Mouse (Mus musculus): ENCODE results near the gene Vstm4. TPM values are rescaled to one million over a fixed set of nuclear protein-coding genes. Genes with fewer than 3 reads are reported as not detected.

The Vstm4 gene
- polyA plus RNA-seq (2014; fragmentation: Nextera tagmentation; extraction: Ambion mirVana), result 21.2 and 35.4 TPM in 2 replicates

- Histone ChIP-seq H3K9ac (ENCODE audit: low read depth, low read length) (peak within 1 kb of the TSS; percentile 82), H3K36me3 (ENCODE audit: control insufficient read depth, insufficient read depth, low read length) (no peaks in the 10 kb centered on the region), H3K27me3 (ENCODE audit: control insufficient read depth, insufficient read depth, low read length) (peaks cover 7% of the 10 kb centered on the region; the same call in 1 of the 2 replicates), H3K27ac (ENCODE audit: low read depth, low read length) (peak within 1 kb of the TSS; percentile 71), H3K4me1 (ENCODE audit: control insufficient read depth, insufficient read depth, low read length) (peaks cover 18% of the 10 kb centered on the region; the same call in 1 of the 2 replicates), H3K9me3 (ENCODE audit: control insufficient read depth, low read length) (no peaks in the 10 kb centered on the region), H3K4me2 (replicated peaks; ENCODE audit: low read depth, low read length) (peak within 1 kb of the TSS; percentile 87), H3K4me3 (ENCODE audit: low read length) (peak within 1 kb of the TSS; percentile 59)
- peak; percentile 88 for ATAC-seq (ENCODE audit: low FRiP score, low TSS enrichment)
- WGBS, result 1% methylated on average over 47 of the region's 68 CpGs
Measured at GRCm38 (mm10) chr14:32856681-32857328, at the start of gene Vstm4. TSS of gene Vstm4 (plus strand) at chr14:32856756.

- Histone ChIP-seq H3K4me1 (ENCODE audit: control insufficient read depth, insufficient read depth, low read length) (no peaks in the 10 kb centered on the region), H3K36me3 (ENCODE audit: control insufficient read depth, insufficient read depth, low read length) (no peaks in the 10 kb centered on the region), H3K4me3 (ENCODE audit: low read length) (no peak overlapping the region), H3K27me3 (ENCODE audit: control insufficient read depth, insufficient read depth, low read length) (no peaks in the 10 kb centered on the region), H3K4me2 (replicated peaks; ENCODE audit: low read depth, low read length) (no peak overlapping the region), H3K9me3 (ENCODE audit: control insufficient read depth, low read length) (no peaks in the 10 kb centered on the region), H3K9ac (ENCODE audit: low read depth, low read length) (no peak overlapping the region), H3K27ac (ENCODE audit: low read depth, low read length) (no peak overlapping the region)
- no peak for ATAC-seq (ENCODE audit: low FRiP score, low TSS enrichment)
Measured at GRCm38 (mm10) chr14:32810111-32810510, 46.4 kb upstream of the Vstm4 start.

GRCm38 (mm10) chr14:32812429-32812828 lies 44.1 kb upstream of the Vstm4 start:
- H3K27ac ChIP-seq (ENCODE audit: low read depth, low read length), result no peak overlapping the region
- H3K9me3 ChIP-seq (ENCODE audit: control insufficient read depth, low read length), result no peaks in the 10 kb centered on the region
- 74% methylated on average over 6 of the region's 6 CpGs for WGBS
- no peaks in the 10 kb centered on the region for H3K4me1 ChIP-seq (ENCODE audit: control insufficient read depth, insufficient read depth, low read length)
- H3K36me3 ChIP-seq (ENCODE audit: control insufficient read depth, insufficient read depth, low read length), result no peaks in the 10 kb centered on the region
- H3K4me2 ChIP-seq (replicated peaks; ENCODE audit: low read depth, low read length), result no peak overlapping the region
- no peak overlapping the region for H3K9ac ChIP-seq (ENCODE audit: low read depth, low read length)
- no peak overlapping the region for H3K4me3 ChIP-seq (ENCODE audit: low read length)
- no peaks in the 10 kb centered on the region for H3K27me3 ChIP-seq (ENCODE audit: control insufficient read depth, insufficient read depth, low read length)
- ATAC-seq (ENCODE audit: low FRiP score, low TSS enrichment), result no peak

- WGBS, result 81% methylated on average over 4 of the region's 4 CpGs
- Histone ChIP-seq H3K36me3 (ENCODE audit: control insufficient read depth, insufficient read depth, low read length) (no peaks in the 10 kb centered on the region), H3K4me3 (ENCODE audit: low read length) (no peak overlapping the region), H3K9me3 (ENCODE audit: control insufficient read depth, low read length) (no peaks in the 10 kb centered on the region), H3K27ac (ENCODE audit: low read depth, low read length) (no peak overlapping the region), H3K9ac (ENCODE audit: low read depth, low read length) (no peak overlapping the region), H3K27me3 (ENCODE audit: control insufficient read depth, insufficient read depth, low read length) (no peaks in the 10 kb centered on the region), H3K4me2 (replicated peaks; ENCODE audit: low read depth, low read length) (no peak overlapping the region), H3K4me1 (ENCODE audit: control insufficient read depth, insufficient read depth, low read length) (0 out of 2 replicates have a peak, but pooled peaks cover 6% of the 10 kb centered on the region)
- no peak for ATAC-seq (ENCODE audit: low FRiP score, low TSS enrichment)
Measured at GRCm38 (mm10) chr14:32814961-32815360, 41.6 kb upstream of the Vstm4 start.

GRCm38 (mm10) chr14:32816533-32816932 lies 40.0 kb upstream of the Vstm4 start:
- ATAC-seq (ENCODE audit: low FRiP score, low TSS enrichment), result no peak
- no peaks in the 10 kb centered on the region for H3K36me3 ChIP-seq (ENCODE audit: control insufficient read depth, insufficient read depth, low read length)
- no peak overlapping the region for H3K4me2 ChIP-seq (replicated peaks; ENCODE audit: low read depth, low read length)
- 0 out of 2 replicates have a peak, but pooled peaks cover 6% of the 10 kb centered on the region for H3K4me1 ChIP-seq (ENCODE audit: control insufficient read depth, insufficient read depth, low read length)
- H3K9me3 ChIP-seq (ENCODE audit: control insufficient read depth, low read length), result no peaks in the 10 kb centered on the region
- 80% methylated on average over 4 of the region's 4 CpGs for WGBS
- H3K27ac ChIP-seq (ENCODE audit: low read depth, low read length), result no peak overlapping the region
- H3K4me3 ChIP-seq (ENCODE audit: low read length), result no peak overlapping the region
- H3K27me3 ChIP-seq (ENCODE audit: control insufficient read depth, insufficient read depth, low read length), result no peaks in the 10 kb centered on the region
- H3K9ac ChIP-seq (ENCODE audit: low read depth, low read length), result no peak overlapping the region

GRCm38 (mm10) chr14:32817258-32817657 lies 39.3 kb upstream of the Vstm4 start:
- Histone ChIP-seq H3K27me3 (ENCODE audit: control insufficient read depth, insufficient read depth, low read length) (no peaks in the 10 kb centered on the region; the same call in 1 of the 2 replicates), H3K27ac (ENCODE audit: low read depth, low read length) (no peak overlapping the region), H3K4me2 (replicated peaks; ENCODE audit: low read depth, low read length) (no peak overlapping the region), H3K36me3 (ENCODE audit: control insufficient read depth, insufficient read depth, low read length) (no peaks in the 10 kb centered on the region), H3K9ac (ENCODE audit: low read depth, low read length) (no peak overlapping the region), H3K4me3 (ENCODE audit: low read length) (no peak overlapping the region), H3K9me3 (ENCODE audit: control insufficient read depth, low read length) (no peaks in the 10 kb centered on the region), H3K4me1 (ENCODE audit: control insufficient read depth, insufficient read depth, low read length) (0 out of 2 replicates have a peak, but pooled peaks cover 6% of the 10 kb centered on the region)
- 75% methylated on average over 7 of the region's 7 CpGs for WGBS
- no peak for ATAC-seq (ENCODE audit: low FRiP score, low TSS enrichment)

- Histone ChIP-seq H3K9ac (ENCODE audit: low read depth, low read length) (no peak overlapping the region), H3K27me3 (ENCODE audit: control insufficient read depth, insufficient read depth, low read length) (peaks cover 2% of the 10 kb centered on the region; the same call in 1 of the 2 replicates), H3K4me3 (ENCODE audit: low read length) (no peak overlapping the region), H3K27ac (ENCODE audit: low read depth, low read length) (no peak overlapping the region), H3K36me3 (ENCODE audit: control insufficient read depth, insufficient read depth, low read length) (no peaks in the 10 kb centered on the region), H3K4me2 (replicated peaks; ENCODE audit: low read depth, low read length) (no peak overlapping the region), H3K4me1 (ENCODE audit: control insufficient read depth, insufficient read depth, low read length) (peaks cover 10% of the 10 kb centered on the region; the same call in 1 of the 2 replicates), H3K9me3 (ENCODE audit: control insufficient read depth, low read length) (no peaks in the 10 kb centered on the region)
- 36% methylated on average over 1 of the region's 1 CpGs for WGBS
- ATAC-seq (ENCODE audit: low FRiP score, low TSS enrichment), result peak; percentile 50
Measured at GRCm38 (mm10) chr14:32819297-32819696, 37.3 kb upstream of the Vstm4 start.

- Histone ChIP-seq H3K27me3 (ENCODE audit: control insufficient read depth, insufficient read depth, low read length) (peaks cover 2% of the 10 kb centered on the region; the same call in 1 of the 2 replicates), H3K4me1 (ENCODE audit: control insufficient read depth, insufficient read depth, low read length) (peaks cover 31% of the 10 kb centered on the region), H3K36me3 (ENCODE audit: control insufficient read depth, insufficient read depth, low read length) (no peaks in the 10 kb centered on the region), H3K4me3 (ENCODE audit: low read length) (no peak overlapping the region), H3K27ac (ENCODE audit: low read depth, low read length) (no peak overlapping the region), H3K9ac (ENCODE audit: low read depth, low read length) (no peak overlapping the region), H3K9me3 (ENCODE audit: control insufficient read depth, low read length) (no peaks in the 10 kb centered on the region), H3K4me2 (replicated peaks; ENCODE audit: low read depth, low read length) (no peak overlapping the region)
- WGBS, result 84% methylated on average over 4 of the region's 4 CpGs
- ATAC-seq (ENCODE audit: low FRiP score, low TSS enrichment), result no peak
Measured at GRCm38 (mm10) chr14:32822812-32823211, 33.7 kb upstream of the Vstm4 start.

- Histone ChIP-seq H3K4me1 (ENCODE audit: control insufficient read depth, insufficient read depth, low read length) (peaks cover 34% of the 10 kb centered on the region), H3K27ac (ENCODE audit: low read depth, low read length) (no peak overlapping the region)
Measured at GRCm38 (mm10) chr14:32823861-32824260, 32.7 kb upstream of the Vstm4 start.

More at GRCm38 (mm10) chr14:32823861-32824260, 32.7 kb upstream of the Vstm4 start:
- H3K4me2 ChIP-seq (replicated peaks; ENCODE audit: low read depth, low read length), result no peak overlapping the region
- no peak for ATAC-seq (ENCODE audit: low FRiP score, low TSS enrichment)
- H3K9me3 ChIP-seq (ENCODE audit: control insufficient read depth, low read length), result no peaks in the 10 kb centered on the region
- 80% methylated on average over 3 of the region's 3 CpGs for whole genome bisulfite sequencing
- H3K9ac ChIP-seq (ENCODE audit: low read depth, low read length), result no peak overlapping the region
- no peaks in the 10 kb centered on the region for H3K36me3 ChIP-seq (ENCODE audit: control insufficient read depth, insufficient read depth, low read length)
- H3K27me3 ChIP-seq (ENCODE audit: control insufficient read depth, insufficient read depth, low read length), result peaks cover 2% of the 10 kb centered on the region; the same call in 1 of the 2 replicates
- H3K4me3 ChIP-seq (ENCODE audit: low read length), result no peak overlapping the region

All from kidney, embryonic 14.5 days (tissue).